Mouse (Mus musculus) splenic B cell, adult 2 months (primary cell): Measurements from ENCODE around the gene Phlpp2.
"Not testable (repeated sequence)": the region's sequence is repeated elsewhere in the genome, so short reads cannot be mapped to it uniquely, and the experiment has no call there.

ENCODE experiments used
- DNase-seq: peaks from one replicate; pipeline ENCODE4 v3.0.0-alpha.2; 2011; ENCODE audit warnings: low read depth, low spot score
- H3K27me3 ChIP-seq: 2 replicates; pipeline ENCODE4 v1.6.1; 2012; ENCODE audit warnings: mild to moderate bottlenecking, low read length, moderate library complexity, mixed read lengths; ENCODE audit not compliant: control insufficient read depth, poor library complexity, insufficient read depth, severe bottlenecking
- H3K36me3 ChIP-seq: 2 replicates; pipeline ENCODE4 v1.6.1; 2012; ENCODE audit warnings: mild to moderate bottlenecking, low read length, moderate library complexity, mixed read lengths; ENCODE audit not compliant: control insufficient read depth, poor library complexity, insufficient read depth, severe bottlenecking

The Phlpp2 gene

GRCm38 (mm10) chr8:109873800-109874199, 5.5 kb downstream of the Phlpp2 start:
- not testable (repeated sequence) for DNase-seq, H3K36me3 ChIP-seq, H3K27me3 ChIP-seq

- H3K36me3 ChIP-seq: no peaks in the 10 kb centered on the region
- no peaks in the 10 kb centered on the region for H3K27me3 ChIP-seq
- no peak for DNase-seq
Measured at GRCm38 (mm10) chr8:109880012-109880662, 11.8 kb downstream of the Phlpp2 start.

GRCm38 (mm10) chr8:109885294-109885693, 17.0 kb downstream of the Phlpp2 start:
- Histone ChIP-seq H3K27me3 (no peaks in the 10 kb centered on the region), H3K36me3 (no peaks in the 10 kb centered on the region)
- no peak for DNase-seq

- Histone ChIP-seq H3K36me3 (no peaks in the 10 kb centered on the region), H3K27me3 (no peaks in the 10 kb centered on the region)
- no peak for DNase-seq
Measured at GRCm38 (mm10) chr8:109889211-109889610, 20.9 kb downstream of the Phlpp2 start.

GRCm38 (mm10) chr8:109890794-109891585, 22.6 kb downstream of the Phlpp2 start:
- no peak for DNase-seq
- Histone ChIP-seq H3K36me3 (no peaks in the 10 kb centered on the region), H3K27me3 (no peaks in the 10 kb centered on the region)

GRCm38 (mm10) chr8:109894636-109895035, 26.3 kb downstream of the Phlpp2 start:
- no peak for DNase-seq

GRCm38 (mm10) chr8:109895355-109895754, 27.0 kb downstream of the Phlpp2 start:
- Histone ChIP-seq H3K36me3 (no peaks in the 10 kb centered on the region), H3K27me3 (no peaks in the 10 kb centered on the region)
- no peak for DNase-seq

More at GRCm38 (mm10) chr8:109894636-109895035, 26.3 kb downstream of the Phlpp2 start:
- Histone ChIP-seq H3K36me3 (no peaks in the 10 kb centered on the region), H3K27me3 (no peaks in the 10 kb centered on the region)

GRCm38 (mm10) chr8:109902379-109902778, 34.0 kb downstream of the Phlpp2 start:
- Histone ChIP-seq H3K36me3 (no peaks in the 10 kb centered on the region), H3K27me3 (no peaks in the 10 kb centered on the region)
- no peak for DNase-seq

GRCm38 (mm10) chr8:109903909-109904469, 35.6 kb downstream of the Phlpp2 start:
- Histone ChIP-seq H3K27me3 (no peaks in the 10 kb centered on the region), H3K36me3 (no peaks in the 10 kb centered on the region)
- DNase-seq: no peak

GRCm38 (mm10) chr8:109904928-109905668, 36.8 kb downstream of the Phlpp2 start:
- no peak for DNase-seq
- Histone ChIP-seq H3K27me3 (no peaks in the 10 kb centered on the region), H3K36me3 (no peaks in the 10 kb centered on the region)

- Histone ChIP-seq H3K27me3 (no peaks in the 10 kb centered on the region), H3K36me3 (no peaks in the 10 kb centered on the region)
- DNase-seq: no peak
Measured at GRCm38 (mm10) chr8:109906907-109907306, 38.6 kb downstream of the Phlpp2 start.

- DNase-seq: no peak
- H3K36me3 ChIP-seq: no peaks in the 10 kb centered on the region
- H3K27me3 ChIP-seq: no peaks in the 10 kb centered on the region
Measured at GRCm38 (mm10) chr8:109907376-109907775, 39.0 kb downstream of the Phlpp2 start.

- Histone ChIP-seq H3K27me3 (no peaks in the 10 kb centered on the region), H3K36me3 (peaks cover 5% of the 10 kb centered on the region; the same call in 1 of the 2 replicates)
- peak; percentile 84 for DNase-seq
Measured at GRCm38 (mm10) chr8:109917277-109917676, 48.9 kb downstream of the Phlpp2 start.

- H3K27me3 ChIP-seq: no peaks in the 10 kb centered on the region
- no peaks in the 10 kb centered on the region for H3K36me3 ChIP-seq
- DNase-seq: no peak
Measured at GRCm38 (mm10) chr8:109920406-109921390, 52.4 kb downstream of the Phlpp2 start.
